Mouse (Mus musculus): ENCODE results near the gene 4930404H24Rik.
"Not testable (repeated sequence)": the region's sequence is repeated elsewhere in the genome, so short reads cannot be mapped to it uniquely, and the experiment has no call there.

The 4930404H24Rik gene

DNA sequence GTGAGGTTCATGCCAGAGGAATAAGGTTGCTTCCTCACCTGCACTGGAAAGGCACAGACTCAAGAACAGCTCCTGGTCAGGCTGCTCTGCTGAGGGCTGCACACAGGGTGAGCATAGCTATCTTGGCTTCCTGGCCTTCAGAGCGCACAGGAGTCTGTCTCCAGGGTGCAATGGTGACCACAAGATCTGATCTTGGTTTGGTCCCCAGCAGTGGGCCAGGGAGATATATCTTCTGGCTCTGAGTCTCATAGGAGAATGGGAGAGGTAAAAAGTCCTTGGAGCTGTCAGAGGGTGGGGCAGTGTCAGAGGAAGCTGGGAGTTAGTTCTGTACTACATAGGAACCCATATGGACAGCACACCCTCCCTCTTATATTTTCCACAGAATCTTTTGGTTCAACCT, 13.1 kb upstream of the 4930404H24Rik start:
- DNase-seq = no peak

DNA sequence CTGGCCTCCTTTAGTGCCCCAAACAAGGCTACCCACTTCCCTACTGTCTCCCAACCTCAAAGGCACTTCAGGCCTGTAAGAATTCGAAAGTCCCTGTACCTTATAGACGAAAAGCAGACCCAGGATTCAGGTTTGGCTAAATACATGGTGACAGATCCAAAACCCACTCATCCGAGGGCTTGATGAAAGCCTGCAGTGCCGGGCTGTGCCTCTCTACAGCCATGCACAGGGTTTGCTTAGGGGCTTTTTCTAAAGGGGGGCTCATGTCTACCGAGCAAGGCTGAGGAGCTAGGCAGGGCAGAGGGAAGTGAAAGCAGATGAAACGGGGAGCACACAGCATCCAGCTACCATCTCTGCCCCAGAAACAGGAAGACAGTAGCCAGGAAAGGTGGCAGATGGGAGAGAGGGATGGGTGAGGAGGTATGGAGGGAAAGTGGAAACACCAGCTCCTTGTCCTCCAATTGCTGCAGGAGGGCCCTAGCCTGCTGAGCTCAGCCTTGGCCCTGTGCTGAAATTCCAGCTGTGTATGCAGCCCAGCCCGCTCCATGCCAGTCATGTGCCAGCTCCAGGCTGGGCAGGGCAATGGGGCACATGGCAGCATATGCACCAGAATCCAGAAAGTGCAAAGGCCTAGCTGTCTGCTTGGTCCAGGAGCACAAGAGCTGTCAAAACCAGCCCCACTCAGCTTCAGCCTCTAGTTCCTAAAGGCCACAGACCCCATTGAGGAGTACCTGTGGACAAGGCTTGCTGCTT, 11.3 kb upstream of the 4930404H24Rik start:
- DNase-seq = peak in 1 of 2 experiments; percentile 39

DNA sequence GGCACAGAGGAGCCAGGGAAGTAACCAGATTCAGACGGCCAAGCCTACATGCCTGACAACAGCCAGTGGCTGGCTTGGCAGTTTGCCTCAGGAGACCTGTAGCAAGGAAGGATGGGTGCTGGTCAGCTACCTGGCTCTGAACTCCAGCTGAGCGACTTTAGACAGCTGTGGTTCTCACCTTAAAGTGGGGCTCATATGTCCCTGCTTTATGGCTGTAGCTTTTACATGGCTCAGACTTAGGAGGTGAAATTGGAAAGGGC, 10.8 kb upstream of the 4930404H24Rik start:
- no peak for DNase-seq

DNA sequence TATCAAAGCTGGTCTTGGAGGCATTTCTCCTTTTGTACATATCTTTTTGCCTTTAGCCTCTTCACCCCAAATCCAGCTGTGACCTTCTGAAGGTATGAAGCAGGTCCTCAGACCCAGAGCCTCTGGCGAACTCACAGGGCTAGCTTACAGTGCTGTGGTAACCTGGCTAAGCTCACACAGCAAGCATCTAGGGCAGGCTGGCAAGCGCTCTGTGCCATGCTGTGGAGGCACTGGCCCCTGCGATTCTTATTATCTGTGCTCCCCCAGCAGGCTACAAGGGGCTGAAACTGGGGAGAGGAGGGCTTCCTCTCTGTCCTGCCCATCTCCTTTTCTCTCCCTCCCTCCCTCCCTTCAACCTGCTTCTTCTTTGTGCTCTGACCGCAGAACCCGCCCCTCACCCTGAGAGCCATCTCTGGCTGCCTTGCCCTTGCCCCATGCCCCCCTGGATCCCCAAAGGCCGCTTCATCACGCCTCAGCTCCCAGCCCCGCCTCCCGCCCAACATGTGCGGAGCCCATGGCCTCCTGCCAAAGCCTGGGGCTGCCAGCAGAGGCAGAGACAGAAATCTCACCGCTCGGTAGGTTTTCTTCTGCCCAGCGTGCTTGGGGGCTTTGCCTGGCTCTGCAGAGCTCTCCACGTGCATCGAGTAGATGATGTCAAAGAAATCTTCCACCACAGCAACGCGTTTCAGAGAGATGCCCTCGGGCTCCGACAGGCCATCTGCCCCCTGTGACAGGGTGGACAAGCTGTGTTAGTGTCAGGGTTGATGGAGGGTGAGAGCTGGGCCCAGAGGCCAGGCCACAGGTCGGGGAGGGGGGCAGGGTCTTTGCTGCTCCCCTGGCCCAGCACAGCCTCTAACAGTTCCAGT, 9.2 kb upstream of the 4930404H24Rik start:
- DNase-seq = peak; percentile 81 to 88

GRCm38 (mm10) chr2:153484071-153484470, 8.5 kb upstream of the 4930404H24Rik start:
- no peak for DNase-seq

GRCm38 (mm10) chr2:153490116-153490515, 2.5 kb upstream of the 4930404H24Rik start:
- no peak for DNase-seq

GRCm38 (mm10) chr2:153490940-153491339, 1.6 kb upstream of the 4930404H24Rik start:
- no peak for DNase-seq

DNA sequence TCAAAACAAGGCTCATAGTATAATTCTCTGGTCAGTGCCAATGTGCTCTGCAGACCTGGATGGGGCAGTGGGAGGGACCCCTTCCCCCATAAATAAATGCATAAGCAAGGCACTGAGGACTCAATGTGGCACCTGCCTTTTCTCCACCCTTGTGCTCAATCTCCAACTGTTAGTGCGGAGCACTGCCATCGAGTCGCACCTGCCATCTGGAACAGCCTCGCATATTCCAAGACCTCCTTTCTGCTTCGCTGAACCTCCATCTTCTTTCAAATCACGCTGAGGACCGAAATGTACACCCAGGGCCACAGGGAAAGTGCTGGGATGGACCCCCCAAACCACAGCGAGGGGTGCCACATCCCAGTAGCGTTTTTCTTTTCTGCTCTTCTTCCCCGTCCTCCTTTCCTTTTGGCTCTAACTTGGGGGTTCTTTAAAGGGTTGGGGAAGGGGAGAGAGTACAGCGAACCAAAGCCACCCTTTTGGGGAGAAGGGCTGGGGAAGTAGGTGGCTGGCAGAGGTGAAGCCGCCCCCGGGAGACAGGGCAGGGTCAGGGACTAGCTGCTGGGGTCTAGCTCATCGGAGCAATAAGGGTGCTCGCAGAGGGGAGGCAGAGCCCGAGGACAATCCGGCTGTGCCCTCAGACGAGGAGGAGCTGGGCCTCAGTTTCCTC, 945 bp upstream of the 4930404H24Rik start:
- DNase-seq = no peak

DNA sequence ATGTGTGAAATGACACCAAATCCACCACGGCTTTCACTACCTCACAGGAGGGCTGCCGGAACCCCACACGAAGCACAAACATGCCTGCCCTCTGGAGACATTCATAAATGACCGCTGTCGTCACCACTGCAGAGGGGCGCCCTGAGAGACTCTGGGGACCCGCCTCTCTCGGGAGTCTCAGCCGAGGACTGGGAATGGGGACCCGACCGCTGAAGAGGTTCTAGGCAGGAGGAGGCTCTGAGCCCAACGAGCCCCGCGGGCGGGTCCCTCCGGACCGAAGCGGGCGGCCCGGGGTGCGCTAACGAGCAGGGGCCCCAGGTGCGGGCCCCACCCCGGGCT, 442 bp upstream of the 4930404H24Rik start:
- no peak for DNase-seq

GRCm38 (mm10) chr2:153493393-153493731, 772 bp downstream of the 4930404H24Rik start:
- DNase-seq = no peak

DNA sequence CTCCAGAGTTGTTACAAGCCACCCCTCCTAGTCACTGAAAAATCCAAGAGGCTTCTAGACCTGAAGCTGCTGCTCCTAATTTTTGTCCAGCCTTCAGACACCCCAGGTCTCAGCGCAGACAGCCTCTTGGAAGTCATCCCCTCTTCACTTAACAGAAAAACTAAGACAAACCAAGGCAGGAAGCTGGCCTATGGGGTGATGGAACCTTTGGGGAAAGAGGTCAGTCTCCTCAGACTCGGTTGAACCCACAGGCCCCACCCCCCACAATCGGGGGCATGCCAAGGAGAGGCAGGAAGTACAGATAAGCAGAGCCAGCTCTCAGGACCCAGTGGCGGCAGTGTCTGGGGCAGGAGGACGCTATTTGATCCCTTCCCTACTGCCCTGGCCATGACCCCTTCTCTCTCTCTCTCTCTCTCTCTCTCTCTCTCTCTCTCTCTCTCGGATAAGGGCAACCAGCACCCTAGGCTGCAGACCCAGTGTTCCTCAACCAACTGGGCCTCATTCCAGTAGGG, 1.2 kb downstream of the 4930404H24Rik start:
- DNase-seq = peak in 1 of 2 experiments; percentile 61

DNA sequence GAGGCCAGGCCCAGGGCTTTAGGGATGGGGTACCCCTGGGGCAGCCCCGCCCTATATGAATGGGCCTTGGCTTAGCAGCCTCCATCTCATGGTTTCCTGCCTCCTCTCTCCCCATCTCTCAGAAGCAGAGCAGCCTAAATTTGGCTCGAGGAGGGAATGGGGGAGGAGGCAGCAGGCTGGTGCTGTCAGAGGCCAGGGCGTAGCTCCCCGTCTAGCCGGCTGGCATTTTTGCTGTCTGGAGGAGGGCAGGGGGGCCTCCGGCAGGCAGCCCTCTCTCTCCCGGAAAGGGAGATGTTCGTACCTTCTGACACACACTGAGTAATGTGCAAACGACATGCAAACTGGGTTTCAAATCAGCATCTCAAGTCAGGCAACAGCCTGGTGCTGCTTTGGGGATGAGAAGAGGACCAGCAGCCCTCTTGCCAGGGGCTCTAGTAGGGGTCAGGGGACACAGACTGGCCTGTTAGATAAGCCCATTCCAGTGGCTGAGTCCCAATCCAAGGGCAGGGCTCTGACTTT, 1.8 kb downstream of the 4930404H24Rik start:
- DNase-seq = peak in 1 of 2 experiments; percentile 50

- not testable (repeated sequence) for DNase-seq
Measured at GRCm38 (mm10) chr2:153495391-153495790, 2.8 kb downstream of the 4930404H24Rik start.

DNA sequence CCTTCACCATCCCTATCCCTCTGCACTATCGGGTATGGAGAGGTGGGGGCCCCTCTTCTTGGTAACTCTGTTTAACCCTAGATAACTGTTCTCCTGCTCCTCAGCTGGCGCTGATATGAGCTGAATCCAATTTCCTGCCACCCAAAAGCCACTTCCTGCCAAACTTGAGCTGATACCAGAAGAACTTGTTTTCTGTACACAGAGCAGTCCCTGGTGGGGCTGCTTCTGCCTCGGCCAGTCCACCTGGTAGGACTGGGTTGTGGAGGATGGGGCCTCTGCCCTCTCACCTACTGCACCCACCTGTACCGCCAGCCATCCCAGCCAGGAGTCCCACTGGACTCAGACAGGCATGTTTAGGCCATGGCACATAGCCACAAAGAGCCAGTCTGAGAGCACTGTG, 3.2 kb downstream of the 4930404H24Rik start:
- DNase-seq = no peak

DNA sequence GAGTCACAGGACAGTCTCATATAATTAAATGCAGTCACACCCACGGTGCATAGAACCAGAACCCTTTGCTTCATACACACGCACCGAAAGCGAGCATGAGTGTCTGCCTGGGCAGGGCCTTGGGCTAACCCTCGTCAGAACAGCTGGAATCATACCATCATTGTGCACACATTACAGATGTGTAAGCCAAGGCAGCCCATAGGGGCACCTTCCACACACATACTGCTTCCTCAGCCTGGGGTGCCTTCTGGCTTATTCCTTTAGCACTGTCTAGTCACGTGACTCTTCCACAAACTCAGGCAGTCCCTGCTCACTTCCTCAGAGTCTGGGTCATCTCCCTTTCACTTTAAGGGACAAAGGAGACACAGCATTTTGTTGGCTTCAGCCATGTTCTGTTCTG, 3.7 kb downstream of the 4930404H24Rik start:
- DNase-seq = no peak

GRCm38 (mm10) chr2:153496898-153497297, 4.3 kb downstream of the 4930404H24Rik start:
- DNase-seq = peak; percentile 29 to 63

- DNase-seq = no peak
Measured at GRCm38 (mm10) chr2:153499154-153499553, 6.6 kb downstream of the 4930404H24Rik start.

- no peak for DNase-seq
Measured at GRCm38 (mm10) chr2:153506385-153506784, 13.8 kb downstream of the 4930404H24Rik start.

GRCm38 (mm10) chr2:153507969-153508368, 15.4 kb downstream of the 4930404H24Rik start:
- no peak for DNase-seq

GRCm38 (mm10) chr2:153508405-153508804, 15.8 kb downstream of the 4930404H24Rik start:
- no peak for DNase-seq

DNA sequence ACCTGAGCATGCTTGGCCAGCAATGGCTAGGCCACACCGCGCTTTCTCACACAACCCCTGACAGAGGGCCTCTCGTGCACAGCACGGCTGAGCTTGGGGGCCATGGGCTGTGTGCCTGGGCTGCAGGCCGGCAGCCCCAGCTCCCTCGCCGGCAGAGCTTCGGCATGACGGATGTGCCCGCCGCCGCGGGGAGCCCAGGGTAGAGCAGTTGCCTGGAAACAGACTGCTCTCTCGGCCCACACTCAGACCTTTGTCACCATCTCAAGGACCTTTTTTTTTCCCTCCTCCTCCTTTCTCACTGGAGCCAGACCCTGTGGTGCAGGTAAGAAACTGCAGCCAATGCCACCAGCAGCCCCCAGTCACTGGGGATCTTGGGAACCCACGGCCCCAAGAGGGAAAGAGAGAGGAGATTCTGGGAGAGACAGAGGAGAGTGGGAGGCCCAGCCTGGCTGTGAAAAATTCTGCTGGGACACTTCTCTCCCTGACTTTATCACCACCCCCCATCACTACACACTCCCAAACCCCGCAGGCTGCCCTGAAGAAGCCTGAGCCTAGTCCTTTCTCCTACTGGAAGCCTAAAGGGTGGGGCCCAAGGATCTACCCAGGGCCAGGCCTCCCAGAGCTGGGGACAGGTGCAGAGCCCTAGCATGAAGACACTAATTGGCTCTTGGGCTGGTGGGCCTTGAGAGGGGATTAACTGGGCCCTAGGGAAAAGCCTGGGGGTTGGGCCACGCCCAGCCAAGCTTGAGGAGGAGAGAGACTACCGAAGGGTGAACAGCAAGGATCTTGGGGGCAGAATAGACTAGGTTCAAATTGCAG, 16.8 kb downstream of the 4930404H24Rik start:
- peak; percentile 49 to 63 for DNase-seq

DNA sequence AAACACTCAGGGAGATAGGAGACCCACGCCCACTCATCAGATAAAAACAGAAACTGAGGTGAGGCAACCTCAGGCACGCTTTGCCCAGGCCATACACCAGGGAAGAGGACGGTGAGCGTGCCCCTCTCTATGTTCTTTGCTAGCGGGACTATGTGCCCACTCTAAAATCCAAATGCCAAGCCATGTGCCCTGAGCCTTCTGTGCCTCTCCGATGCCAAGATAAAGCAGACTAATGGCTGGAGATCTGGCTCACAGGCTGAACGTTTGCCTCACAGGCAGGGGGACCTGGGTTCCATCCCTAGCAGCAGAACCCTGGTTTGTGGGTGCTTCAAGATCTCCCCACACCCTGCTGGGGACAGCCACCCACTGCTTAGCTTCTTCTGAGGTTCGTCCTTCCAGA, 17.5 kb downstream of the 4930404H24Rik start:
- DNase-seq = no peak

All from kidney, postnatal 4 days (tissue).